Mouse (Mus musculus) heart, embryonic 12.5 days (tissue): Measurements from ENCODE around the gene Prune1. TPM values are rescaled to one million over a fixed set of nuclear protein-coding genes. Genes with fewer than 3 reads are reported as not detected.
A peak's percentile ranks its signal among the peaks of the same experiment; 100 is the strongest.

Experiments
- ATAC-seq: fragments of 200-750 bp; cut with Nextera tagmentation; 2 replicates; pipeline ENCODE4 v1.8.0; 2017; ENCODE audit warnings: moderate TSS enrichment, moderate library complexity; ENCODE audit not compliant: insufficient number of reproducible peaks, low FRiP score
- H3K27ac ChIP-seq: fragments of 300-500 bp; sonication (generic); 2 replicates; pipeline ENCODE4 v1.5.1; 2016; ENCODE audit warnings: mild to moderate bottlenecking, moderate library complexity; ENCODE audit not compliant: poor library complexity, severe bottlenecking
- H3K27me3 ChIP-seq: fragments of 300-500 bp; sonication (generic); replicated peaks from 2 replicates; pipeline ENCODE4 v1.6.1; 2016; ENCODE audit warnings: mild to moderate bottlenecking, moderate library complexity
- H3K36me3 ChIP-seq: fragments of 300-500 bp; sonication (generic); 2 replicates; pipeline ENCODE4 v1.6.1; 2016; ENCODE audit warnings: mild to moderate bottlenecking, moderate library complexity
- H3K4me1 ChIP-seq: fragments of 300-500 bp; sonication (generic); replicated peaks from 2 replicates; pipeline ENCODE4 v1.6.1; 2016; ENCODE audit warnings: mild to moderate bottlenecking
- H3K4me2 ChIP-seq: fragments of 300-500 bp; sonication (generic); 2 replicates; pipeline ENCODE4 v1.6.1; 2016; ENCODE audit warnings: mild to moderate bottlenecking, moderate library complexity
- H3K4me3 ChIP-seq: fragments of 300-500 bp; sonication (generic); 2 replicates; pipeline ENCODE4 v1.5.1; 2016; ENCODE audit warnings: mild to moderate bottlenecking
- H3K9ac ChIP-seq: fragments of 300-500 bp; sonication (generic); 2 replicates; pipeline ENCODE4 v1.6.1; 2016; ENCODE audit warnings: mild to moderate bottlenecking, moderate library complexity
- H3K9me3 ChIP-seq: fragments of 300-500 bp; sonication (generic); replicated peaks from 2 replicates; pipeline ENCODE4 v1.6.1; 2016; ENCODE audit warnings: mild to moderate bottlenecking, moderate library complexity
- WGBS: fragments of 180-500 bp; shearing (Covaris S2); methylation state at CpG from one replicate; pipeline ENCODE4 v1.1.7; 2016; 5-methylcytosine and 5-hydroxymethylcytosine counted together
- polyA plus RNA-seq: library from polyadenylated mRNA; unstranded; fragments of >200 nt; fragmentation: Nextera tagmentation; extraction: Ambion mirVana; gene quantifications from 2 replicates; pipeline ENCODE4 v1.2.1, GENCODE M21; 2016

Prune1 gene
- polyA plus RNA-seq, 1 experiment from 2014 or later = 29.5 TPM

- H3K4me3 ChIP-seq = no peak overlapping the region
- 72% methylated on average over 5 of the region's 5 CpGs for WGBS
- H3K9ac ChIP-seq = no peak overlapping the region
- peaks cover 12% of the 10 kb centered on the region for H3K36me3 ChIP-seq
- no peak overlapping the region for H3K4me2 ChIP-seq
- ATAC-seq = no peak
- H3K27me3 ChIP-seq = no peaks in the 10 kb centered on the region
- H3K27ac ChIP-seq = peak overlapping the region; percentile 32; the same call in 1 of the 2 replicates
- H3K4me1 ChIP-seq = peaks cover 48% of the 10 kb centered on the region
- no peaks in the 10 kb centered on the region for H3K9me3 ChIP-seq
These were observed 5.4 kb downstream of the Prune1 start for GRCm38 (mm10) chr3:95276428-95276934.

DNA sequence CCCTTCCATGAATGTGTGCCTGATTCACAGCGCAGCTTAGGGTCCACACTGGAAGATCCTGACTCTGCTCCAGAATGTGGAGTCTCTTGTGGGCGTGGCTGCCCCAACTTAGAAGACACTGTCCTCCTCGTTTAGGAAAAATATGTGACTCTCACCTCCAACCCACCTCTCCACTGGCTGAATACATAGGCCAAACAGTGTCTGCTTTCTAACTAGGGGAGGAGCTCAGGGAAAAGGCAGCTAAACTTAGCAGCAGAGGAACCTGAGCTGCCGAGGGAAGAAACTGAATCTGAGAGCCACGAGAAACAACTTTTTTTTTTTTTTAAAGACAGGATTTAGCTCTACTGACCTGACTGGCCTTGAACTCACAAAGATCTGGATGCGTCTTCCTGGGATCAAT lies 6.7 kb downstream of the Prune1 start:
- ATAC-seq = no peak
- H3K4me3 ChIP-seq = no peak overlapping the region
- no peaks in the 10 kb centered on the region for H3K9me3 ChIP-seq
- no peak overlapping the region for H3K9ac ChIP-seq
- peak overlapping the region; percentile 1 for H3K27ac ChIP-seq
- peaks cover 48% of the 10 kb centered on the region for H3K4me1 ChIP-seq
- H3K36me3 ChIP-seq = peaks cover 12% of the 10 kb centered on the region
- no peak overlapping the region for H3K4me2 ChIP-seq
- no peaks in the 10 kb centered on the region for H3K27me3 ChIP-seq
- 64% methylated on average over 6 of the region's 6 CpGs for WGBS

DNA sequence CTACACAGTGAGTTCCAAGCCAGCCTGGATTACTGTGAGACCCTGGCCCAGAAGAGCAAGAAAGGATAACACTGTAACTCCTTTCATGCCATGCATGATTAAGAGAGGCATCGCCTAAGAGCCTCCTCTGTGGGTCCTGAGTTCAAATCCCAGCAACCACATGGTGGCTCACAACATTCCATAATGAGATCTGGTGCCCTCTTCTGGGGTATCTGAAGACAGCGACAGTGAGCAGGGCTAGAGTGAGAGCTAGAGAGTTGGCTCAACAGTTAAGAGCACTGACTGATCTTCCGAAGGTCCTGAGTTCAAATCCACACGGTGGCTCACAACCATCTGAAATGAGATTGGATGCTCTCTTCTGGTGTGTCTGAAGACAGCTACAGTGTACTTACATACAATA lies 7.4 kb downstream of the Prune1 start:
- 92% methylated on average over 4 of the region's 4 CpGs for WGBS
- Histone ChIP-seq H3K27me3 (no peaks in the 10 kb centered on the region), H3K9me3 (no peaks in the 10 kb centered on the region), H3K4me2 (no peak overlapping the region), H3K4me3 (no peak overlapping the region), H3K36me3 (peaks cover 15% of the 10 kb centered on the region), H3K4me1 (peaks cover 55% of the 10 kb centered on the region), H3K9ac (no peak overlapping the region), H3K27ac (no peak overlapping the region)
- ATAC-seq = no peak

DNA sequence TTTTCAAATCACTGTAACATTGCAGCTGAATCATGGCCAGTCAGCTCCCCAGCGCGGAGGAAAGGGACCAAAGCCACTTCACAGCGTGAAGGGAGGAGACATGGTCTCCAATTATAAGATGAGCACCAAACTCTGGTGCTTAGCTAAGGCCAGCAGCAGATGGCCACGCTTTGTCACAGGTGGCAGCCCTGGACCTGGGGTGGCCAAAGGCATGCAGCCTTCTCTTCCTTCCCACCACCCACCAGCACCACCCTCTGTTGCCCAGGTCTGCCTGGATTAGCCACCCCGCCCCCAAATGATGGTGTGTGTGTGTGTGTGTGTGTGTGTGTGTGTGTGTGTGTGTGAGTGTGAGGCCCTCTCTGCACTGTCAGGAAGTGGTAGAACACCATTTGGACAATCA lies 8.4 kb downstream of the Prune1 start:
- Histone ChIP-seq H3K4me1 (peaks cover 55% of the 10 kb centered on the region), H3K9me3 (no peaks in the 10 kb centered on the region), H3K27me3 (no peaks in the 10 kb centered on the region), H3K4me2 (no peak overlapping the region), H3K36me3 (peaks cover 20% of the 10 kb centered on the region), H3K27ac (0 out of 2 replicates have a peak overlapping the region, but pooled peaks have one; percentile 6), H3K9ac (no peak overlapping the region), H3K4me3 (no peak overlapping the region)
- ATAC-seq = 0 out of 2 replicates have a peak, but pooled peaks have one; percentile 28
- 87% methylated on average over 5 of the region's 5 CpGs for WGBS

DNA sequence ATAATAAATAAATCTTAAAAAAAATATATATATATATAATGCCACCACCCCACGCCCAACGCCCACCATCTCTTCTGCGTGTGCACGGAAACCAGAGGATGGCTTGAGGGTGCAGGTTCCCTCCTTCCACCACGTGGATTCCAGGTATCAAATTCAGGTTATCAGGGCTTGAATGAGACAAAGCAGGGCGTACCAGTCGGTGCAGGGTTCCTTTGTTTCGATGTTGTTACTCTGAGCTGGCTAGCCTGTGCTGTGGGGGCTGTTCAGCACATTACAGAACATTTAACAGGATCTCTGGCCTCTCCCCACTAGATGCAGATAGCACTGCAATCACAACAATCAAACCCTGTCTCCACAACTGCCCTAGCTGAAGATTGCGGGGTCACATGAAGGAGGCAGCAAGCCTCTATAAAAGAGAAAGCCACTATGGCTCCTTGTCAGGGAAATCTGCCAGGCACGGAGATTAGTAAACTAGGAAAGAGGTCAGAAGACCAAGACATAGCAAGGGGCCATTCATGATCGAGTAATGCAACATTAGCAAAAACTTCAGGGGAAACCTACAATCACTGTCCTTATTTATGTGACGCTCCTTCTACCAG lies 11.0 kb downstream of the Prune1 start:
- Histone ChIP-seq H3K4me1 (peaks cover 39% of the 10 kb centered on the region), H3K9ac (no peak overlapping the region), H3K9me3 (peaks cover 4% of the 10 kb centered on the region; the same call in 1 of the 2 replicates), H3K4me3 (no peak overlapping the region), H3K27ac (no peak overlapping the region), H3K4me2 (no peak overlapping the region), H3K36me3 (peaks cover 43% of the 10 kb centered on the region), H3K27me3 (no peaks in the 10 kb centered on the region)
- 75% methylated on average over 12 of the region's 12 CpGs for WGBS
- ATAC-seq = no peak

GRCm38 (mm10) chr3:95269789-95270188 lies 12.1 kb downstream of the Prune1 start:
- H3K4me2 ChIP-seq = no peak overlapping the region
- H3K27ac ChIP-seq = no peak overlapping the region
- H3K36me3 ChIP-seq = peaks cover 47% of the 10 kb centered on the region
- no peaks in the 10 kb centered on the region for H3K27me3 ChIP-seq
- no peak overlapping the region for H3K9ac ChIP-seq
- H3K4me1 ChIP-seq = peaks cover 30% of the 10 kb centered on the region
- no peak overlapping the region for H3K4me3 ChIP-seq
- whole genome bisulfite sequencing = 70% methylated on average over 5 of the region's 5 CpGs
- peaks cover 4% of the 10 kb centered on the region; the same call in 1 of the 2 replicates for H3K9me3 ChIP-seq
- ATAC-seq = no peak

GRCm38 (mm10) chr3:95267855-95268254 lies 14.0 kb downstream of the Prune1 start:
- H3K4me1 ChIP-seq = peaks cover 23% of the 10 kb centered on the region
- no peak for ATAC-seq
- peaks cover 58% of the 10 kb centered on the region for H3K36me3 ChIP-seq
- no peak overlapping the region for H3K4me3 ChIP-seq
- H3K4me2 ChIP-seq = no peak overlapping the region
- H3K9me3 ChIP-seq = peaks cover 4% of the 10 kb centered on the region; the same call in 1 of the 2 replicates
- H3K9ac ChIP-seq = no peak overlapping the region
- no peaks in the 10 kb centered on the region for H3K27me3 ChIP-seq
- no peak overlapping the region for H3K27ac ChIP-seq

DNA sequence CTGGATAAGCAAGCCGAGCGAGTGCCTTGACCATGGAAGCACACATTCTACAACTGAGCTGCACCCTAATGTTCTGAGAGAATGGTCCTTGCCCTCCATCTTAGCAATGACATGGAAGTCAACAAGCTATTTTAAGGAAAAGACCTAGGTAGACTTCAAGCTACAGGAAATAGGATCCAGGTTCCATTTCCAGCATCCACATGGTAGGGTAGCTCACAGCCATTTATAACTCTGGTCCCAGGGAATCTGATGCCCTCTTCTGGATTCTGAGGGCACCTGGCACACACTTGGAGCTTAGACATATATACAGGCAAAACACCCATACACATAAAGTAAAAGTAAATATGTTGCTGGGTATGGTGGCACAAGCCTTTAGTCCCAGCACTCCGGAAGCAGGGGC lies 15.8 kb downstream of the Prune1 start:
- peaks cover 4% of the 10 kb centered on the region; the same call in 1 of the 2 replicates for H3K9me3 ChIP-seq
- no peak overlapping the region for H3K4me2 ChIP-seq
- no peak for ATAC-seq
- no peak overlapping the region for H3K9ac ChIP-seq
- H3K36me3 ChIP-seq = peaks cover 68% of the 10 kb centered on the region
- 95% methylated on average over 3 of the region's 3 CpGs for WGBS
- H3K27ac ChIP-seq = no peak overlapping the region
- H3K4me1 ChIP-seq = peaks cover 19% of the 10 kb centered on the region
- no peak overlapping the region for H3K4me3 ChIP-seq
- H3K27me3 ChIP-seq = no peaks in the 10 kb centered on the region

- no peak overlapping the region for H3K27ac ChIP-seq
- no peaks in the 10 kb centered on the region for H3K27me3 ChIP-seq
- peaks cover 77% of the 10 kb centered on the region for H3K36me3 ChIP-seq
- no peak overlapping the region for H3K4me2 ChIP-seq
- H3K9ac ChIP-seq = no peak overlapping the region
- ATAC-seq = no peak
- peaks cover 11% of the 10 kb centered on the region for H3K4me1 ChIP-seq
- WGBS = 78% methylated on average over 1 of the region's 1 CpGs
- no peak overlapping the region for H3K4me3 ChIP-seq
- H3K9me3 ChIP-seq = peaks cover 4% of the 10 kb centered on the region; the same call in 1 of the 2 replicates
These were observed 17.2 kb downstream of the Prune1 start for GRCm38 (mm10) chr3:95264724-95265123.

DNA sequence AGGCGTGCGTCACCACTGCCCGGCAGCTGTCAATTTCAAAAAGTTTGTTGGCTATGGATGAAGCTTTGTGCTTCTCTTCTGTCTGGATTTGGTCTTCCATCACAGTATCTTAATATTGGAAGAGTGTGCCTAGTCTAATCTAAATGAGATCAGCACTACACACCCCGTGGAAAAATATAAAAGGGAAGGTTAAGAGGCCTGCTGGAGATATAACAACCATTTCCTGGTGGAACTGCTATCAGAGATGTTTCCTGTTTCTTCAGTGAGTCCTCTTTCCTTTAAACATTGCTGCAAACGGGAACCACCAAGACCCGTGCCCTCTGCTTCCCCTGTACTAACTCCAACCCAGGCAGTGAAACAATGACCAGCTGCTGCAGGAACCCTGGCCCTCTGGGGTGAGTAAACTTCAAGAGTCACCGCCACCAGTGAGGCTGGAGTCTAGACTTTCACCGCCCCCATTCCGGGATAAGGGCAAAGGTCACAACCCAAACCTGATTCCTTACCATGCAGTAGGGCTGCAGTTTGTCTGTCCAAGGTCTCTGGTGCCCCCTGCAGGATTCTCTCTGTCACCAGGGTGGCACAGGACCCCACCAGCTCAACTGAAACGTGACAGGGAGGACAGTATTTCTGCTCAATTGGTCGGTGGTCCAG lies 18.7 kb downstream of the Prune1 start:
- 46% methylated on average over 11 of the region's 11 CpGs for WGBS
- H3K36me3 ChIP-seq = peaks cover 82% of the 10 kb centered on the region

DNA sequence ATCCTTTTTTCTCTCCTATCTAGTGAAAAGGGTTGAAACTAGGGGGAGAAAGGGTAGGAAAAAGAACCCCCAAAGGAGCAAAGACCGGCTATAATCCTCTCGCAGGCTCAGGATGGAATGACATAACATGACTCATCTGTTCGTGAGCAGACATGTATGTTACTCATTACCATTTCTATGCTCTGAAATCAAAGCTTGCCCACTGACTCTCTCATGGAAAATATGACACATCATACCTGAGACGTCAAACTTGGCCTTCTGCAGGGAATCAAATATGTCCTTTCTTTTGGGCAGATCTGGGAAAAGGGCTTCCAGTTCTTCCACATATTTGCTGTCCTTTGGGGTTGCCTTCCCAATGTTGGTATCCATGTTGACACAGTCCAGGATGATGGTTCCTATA lies 19.9 kb downstream of the Prune1 start:
- WGBS = 88% methylated on average over 4 of the region's 4 CpGs
- Histone ChIP-seq H3K36me3 (peaks cover 81% of the 10 kb centered on the region), H3K4me1 (peaks cover 8% of the 10 kb centered on the region; the same call in 1 of the 2 replicates), H3K4me3 (no peak overlapping the region), H3K27ac (no peak overlapping the region), H3K9ac (no peak overlapping the region), H3K27me3 (no peaks in the 10 kb centered on the region), H3K9me3 (peaks cover 2% of the 10 kb centered on the region; the same call in 1 of the 2 replicates), H3K4me2 (no peak overlapping the region)
- no peak for ATAC-seq

More for the DNA sequence above, 18.7 kb downstream of the Prune1 start:
- H3K4me1 ChIP-seq = peaks cover 8% of the 10 kb centered on the region; the same call in 1 of the 2 replicates
- H3K9ac ChIP-seq = no peak overlapping the region
- H3K27ac ChIP-seq = no peak overlapping the region
- 0 out of 2 replicates have a peak, but pooled peaks have one; percentile 36 for ATAC-seq
- no peaks in the 10 kb centered on the region for H3K27me3 ChIP-seq
- no peak overlapping the region for H3K4me2 ChIP-seq
- no peak overlapping the region for H3K4me3 ChIP-seq
- peaks cover 4% of the 10 kb centered on the region; the same call in 1 of the 2 replicates for H3K9me3 ChIP-seq
